In the genomic region with DNA sequence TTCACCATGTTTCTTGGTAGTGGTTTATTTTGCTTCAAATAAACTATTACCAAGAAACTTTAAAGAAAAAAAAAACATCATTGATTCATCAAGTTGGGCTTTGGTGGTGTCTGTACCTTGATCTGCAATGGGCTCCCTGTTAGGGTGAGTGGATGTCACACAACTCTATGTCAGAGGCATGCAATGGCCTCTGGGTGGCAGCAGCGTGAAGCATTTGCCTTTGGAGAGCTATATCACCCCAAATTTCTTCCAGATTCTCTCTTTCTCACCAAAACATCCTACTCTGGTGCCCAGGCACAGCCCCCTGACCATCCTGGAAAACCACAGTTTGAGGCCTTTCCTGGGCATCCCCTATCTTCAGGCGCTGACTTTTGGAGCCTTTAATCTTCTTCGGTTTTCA, we compare ENCODE assay signal across 9 mouse cellular contexts. TPM values are rescaled to one million over a fixed set of nuclear protein-coding genes. Genes with fewer than 3 reads are reported as not detected.
DNase-seq lines count a peak whose midpoint lies in the region; ATAC-seq and TF ChIP-seq lines count a peak whose summit lies in the region.
"Had no signal": no experiment of that assay in that cellular context is flagged by ENCODE, and none has a peak within 500 bp of the region (broad histone marks: within the 10 kb centered on the region; RNA-seq: fewer than 3 reads in every experiment).

No protein-coding gene starts in this region.

- no peak overlapping the region for H3K4me3 ChIP-seq in forebrain, embryonic 11.5 days (ENCODE audit: low read depth, low read length)
- H3K4me3 ChIP-seq in forebrain, embryonic 13.5 days: no peak overlapping the region
- H3K4me3 ChIP-seq in testis, adult 2 months (ENCODE audit: control insufficient read depth, low read depth, low read length): no peak overlapping the region
- H3K4me3 ChIP-seq in lung, embryonic 14.5 days (ENCODE audit: low read depth, low read length): no peak overlapping the region
- H3K4me3 ChIP-seq: neural tube, embryonic 12.5 days had no signal

- WGBS in forebrain, embryonic 11.5 days: 43% methylated on average over 3 of the region's 3 CpGs
- WGBS in forebrain, embryonic 13.5 days: 39% methylated on average over 3 of the region's 3 CpGs
- WGBS in lung, embryonic 14.5 days: 42% methylated on average over 3 of the region's 3 CpGs

- no peaks in the 10 kb centered on the region for H3K9me3 ChIP-seq in forebrain, embryonic 11.5 days (ENCODE audit: control insufficient read depth, low read length)
- H3K9me3 ChIP-seq in forebrain, embryonic 13.5 days (replicated peaks): no peaks in the 10 kb centered on the region
- no peaks in the 10 kb centered on the region for H3K9me3 ChIP-seq in lung, embryonic 14.5 days (ENCODE audit: low read depth, low read length)
- H3K9me3 ChIP-seq: neural tube, embryonic 12.5 days had no signal

- ATAC-seq in forebrain, embryonic 11.5 days (replicated peaks; ENCODE audit: low FRiP score): no peak
- ATAC-seq in forebrain, embryonic 13.5 days: no peak
- 0 out of 2 replicates have a peak, but pooled peaks have one; percentile 54 for ATAC-seq in lung, embryonic 14.5 days (ENCODE audit: insufficient read depth)

- no peak overlapping the region for H3K4me2 ChIP-seq in forebrain, embryonic 11.5 days (ENCODE audit: low read depth, low read length, severe bottlenecking)
- no peak overlapping the region for H3K4me2 ChIP-seq in forebrain, embryonic 13.5 days
- no peak overlapping the region for H3K4me2 ChIP-seq in lung, embryonic 14.5 days
- H3K4me2 ChIP-seq: neural tube, embryonic 12.5 days had no signal

- peak; percentile 65 for DNase-seq in forebrain, embryonic 11.5 days (ENCODE audit: low spot score)
- no peak for DNase-seq in testis, postnatal 14 days (ENCODE audit: low spot score)
- peak; percentile 67 to 68 for DNase-seq in cerebellum, postnatal 10 days
- peak; percentile 71 for DNase-seq in kidney, postnatal 10 days
- DNase-seq in lung, embryonic 14.5 days: peak; percentile 76
- DNase-seq in thymus, postnatal 0 days (ENCODE audit: low spot score): peak; percentile 49

- no peak for TF ChIP-seq POLR2A in testis, adult 2 months (IDR thresholded peaks at IDR 0.05; ENCODE audit: control insufficient read depth, low read depth, low read length)

- no peaks in the 10 kb centered on the region for H3K27me3 ChIP-seq in forebrain, embryonic 11.5 days (ENCODE audit: control insufficient read depth, insufficient read depth, low read length)
- no peaks in the 10 kb centered on the region for H3K27me3 ChIP-seq in forebrain, embryonic 13.5 days
- no peaks in the 10 kb centered on the region for H3K27me3 ChIP-seq in testis, adult 2 months (ENCODE audit: control insufficient read depth, insufficient read depth, low read length)
- H3K27me3 ChIP-seq in lung, embryonic 14.5 days (ENCODE audit: insufficient read depth, low read length): no peaks in the 10 kb centered on the region
- H3K27me3 ChIP-seq: neural tube, embryonic 12.5 days had no signal

- no peaks in the 10 kb centered on the region for H3K4me1 ChIP-seq in forebrain, embryonic 11.5 days (replicated peaks; ENCODE audit: control insufficient read depth, insufficient read depth, low read length)
- no peaks in the 10 kb centered on the region for H3K4me1 ChIP-seq in forebrain, embryonic 13.5 days
- no peaks in the 10 kb centered on the region for H3K4me1 ChIP-seq in testis, adult 2 months (ENCODE audit: control insufficient read depth, insufficient read depth, low read length)
- H3K4me1 ChIP-seq in lung, embryonic 14.5 days (ENCODE audit: insufficient read depth): no peaks in the 10 kb centered on the region
- H3K4me1 ChIP-seq: neural tube, embryonic 12.5 days had no signal

- no peak overlapping the region for H3K27ac ChIP-seq in forebrain, embryonic 11.5 days (ENCODE audit: low read depth, low read length)
- H3K27ac ChIP-seq in forebrain, embryonic 13.5 days: no peak overlapping the region
- no peak overlapping the region for H3K27ac ChIP-seq in testis, adult 2 months (ENCODE audit: control insufficient read depth, insufficient read depth, low read depth, low read length)
- no peak overlapping the region for H3K27ac ChIP-seq in lung, embryonic 14.5 days (ENCODE audit: low read depth)
- H3K27ac ChIP-seq: neural tube, embryonic 12.5 days had no signal

- TF ChIP-seq CTCF in testis, adult 2 months (IDR thresholded peaks at IDR 0.05; ENCODE audit: control insufficient read depth, insufficient read depth, insufficient replicate concordance, low read depth, low read length): peak; percentile 59; the same call in 1 of the 2 replicates
- peak; percentile 75 for TF ChIP-seq CTCF in lung, embryonic 14.5 days (IDR thresholded peaks at IDR 0.05; ENCODE audit: low read depth)

- no peaks in the 10 kb centered on the region for H3K36me3 ChIP-seq in forebrain, embryonic 11.5 days (ENCODE audit: control insufficient read depth, insufficient read depth, low read length)
- no peaks in the 10 kb centered on the region for H3K36me3 ChIP-seq in forebrain, embryonic 13.5 days (ENCODE audit: poor library complexity, severe bottlenecking)
- H3K36me3 ChIP-seq in testis, adult 2 months (ENCODE audit: control insufficient read depth, insufficient read depth, low read length): no peaks in the 10 kb centered on the region
- H3K36me3 ChIP-seq in lung, embryonic 14.5 days (ENCODE audit: insufficient read depth): no peaks in the 10 kb centered on the region
- H3K36me3 ChIP-seq: neural tube, embryonic 12.5 days had no signal

- H3K9ac ChIP-seq in forebrain, embryonic 11.5 days (ENCODE audit: low read length): no peak overlapping the region
- H3K9ac ChIP-seq in forebrain, embryonic 13.5 days: no peak overlapping the region
- H3K9ac ChIP-seq in lung, embryonic 14.5 days: no peak overlapping the region
- H3K9ac ChIP-seq: neural tube, embryonic 12.5 days had no signal

RNA-seq across cellular contexts. Expression of gene Ireb2, which starts 33.0 kb away (rescaled TPM):
- 60.1 and 72.5 TPM in 2 replicates for polyA plus RNA-seq in forebrain, embryonic 11.5 days (2014; fragmentation: Nextera tagmentation; extraction: Ambion mirVana)
- polyA plus RNA-seq in forebrain, embryonic 13.5 days (2015; fragmentation: Nextera tagmentation; extraction: Ambion mirVana): 46.2 and 51.2 TPM in 2 replicates
- 25.2 and 36.5 TPM in 2 replicates for polyA plus RNA-seq in testis, adult 2 months (2012; rRNA removed)
- 44.3 and 45.9 TPM in 2 replicates for polyA plus RNA-seq in lung, embryonic 14.5 days (2014; fragmentation: Nextera tagmentation; extraction: Ambion mirVana)
- polyA plus RNA-seq in thymus, postnatal 0 days (2015; fragmentation: Nextera tagmentation; extraction: Ambion mirVana): 20.7 and 20.8 TPM in 2 replicates
